Mouse (Mus musculus) midbrain, embryonic 16.5 days (tissue): ENCODE results near the gene Mpnd. TPM values are rescaled to one million over a fixed set of nuclear protein-coding genes. Genes with fewer than 3 reads are reported as not detected.
A peak's percentile ranks its signal among the peaks of the same experiment; 100 is the strongest.

Source experiments
- ATAC-seq: fragments of 200-750 bp; cut with Nextera tagmentation; 2 replicates; pipeline ENCODE4 v1.8.0; 2017; ENCODE audit warnings: moderate TSS enrichment
- H3K27ac ChIP-seq: fragments of 300-500 bp; sonication (generic); 2 replicates; pipeline ENCODE4 v1.5.1; 2014; ENCODE audit warnings: mild to moderate bottlenecking, low read length, mixed read lengths
- H3K27me3 ChIP-seq: fragments of 300-500 bp; sonication (generic); 2 replicates; pipeline ENCODE4 v1.6.1; 2014; ENCODE audit warnings: low read depth, low read length, mixed read lengths; ENCODE audit not compliant: control insufficient read depth, insufficient read depth
- H3K36me3 ChIP-seq: fragments of 300-500 bp; sonication (generic); 2 replicates; pipeline ENCODE4 v1.6.1; 2014; ENCODE audit warnings: mild to moderate bottlenecking, low read length, moderate library complexity, mixed read lengths; ENCODE audit not compliant: control insufficient read depth, insufficient read depth
- H3K4me1 ChIP-seq: fragments of 300-500 bp; sonication (generic); 2 replicates; pipeline ENCODE4 v1.6.1; 2014; ENCODE audit warnings: mild to moderate bottlenecking, low read length, mixed read lengths; ENCODE audit not compliant: control insufficient read depth, insufficient read depth
- H3K4me2 ChIP-seq: fragments of 300-500 bp; sonication (generic); 2 replicates; pipeline ENCODE4 v1.6.1; 2014; ENCODE audit warnings: mild to moderate bottlenecking, low read length, mixed read lengths
- H3K4me3 ChIP-seq: fragments of 300-500 bp; sonication (generic); 2 replicates; pipeline ENCODE4 v1.5.1; 2014; ENCODE audit warnings: low read depth, mild to moderate bottlenecking, low read length, moderate library complexity, mixed read lengths
- H3K9ac ChIP-seq: fragments of 300-500 bp; sonication (generic); 2 replicates; pipeline ENCODE4 v1.6.1; 2014; ENCODE audit warnings: low read depth, low read length, mixed read lengths
- H3K9me3 ChIP-seq: fragments of 300-500 bp; sonication (generic); replicated peaks from 2 replicates; pipeline ENCODE4 v1.6.1; 2014; ENCODE audit warnings: mild to moderate bottlenecking, low read length, mixed read lengths; ENCODE audit not compliant: control insufficient read depth, poor library complexity, severe bottlenecking
- WGBS: fragments of 180-500 bp; shearing (Covaris S2); extraction: QIAGEN DNeasy Blood & Tissue Kit; methylation state at CpG from one replicate; pipeline ENCODE4 v1.1.7; 2014; 5-methylcytosine and 5-hydroxymethylcytosine counted together
- polyA plus RNA-seq: library from polyadenylated mRNA; unstranded; fragments of >200 nt; fragmentation: Nextera tagmentation; extraction: Ambion mirVana; gene quantifications from 2 replicates; pipeline ENCODE4 v1.2.1, GENCODE M21; 2015

Gene Mpnd
- polyA plus RNA-seq, 1 experiment from 2014 or later, result 115 TPM

- no peak overlapping the region for H3K27ac ChIP-seq
- H3K4me3 ChIP-seq, result no peak overlapping the region
- ATAC-seq, result no peak
- H3K27me3 ChIP-seq, result no peaks in the 10 kb centered on the region
- 96% methylated on average over 9 of the region's 9 CpGs for WGBS
- H3K36me3 ChIP-seq, result peaks cover 49% of the 10 kb centered on the region
- H3K9ac ChIP-seq, result no peak overlapping the region
- peaks cover 15% of the 10 kb centered on the region for H3K4me1 ChIP-seq
- H3K9me3 ChIP-seq, result no peaks in the 10 kb centered on the region
- H3K4me2 ChIP-seq, result no peak overlapping the region
Measured at GRCm38 (mm10) chr17:56015293-56015692, 9.8 kb downstream of the Mpnd start.

GRCm38 (mm10) chr17:56016382-56016781 is 10.9 kb downstream of the Mpnd start:
- 84% methylated on average over 8 of the region's 8 CpGs for WGBS

GRCm38 (mm10) chr17:56016793-56017785 is 11.6 kb downstream of the Mpnd start:
- Histone ChIP-seq H3K27me3 (no peaks in the 10 kb centered on the region), H3K4me1 (peaks cover 3% of the 10 kb centered on the region), H3K36me3 (peaks cover 49% of the 10 kb centered on the region), H3K27ac (peak overlapping the region; percentile 33), H3K4me2 (no peak overlapping the region), H3K4me3 (no peak overlapping the region), H3K9ac (no peak overlapping the region), H3K9me3 (no peaks in the 10 kb centered on the region)
- ATAC-seq, result no peak
- 82% methylated on average over 15 of the region's 15 CpGs for WGBS

More at GRCm38 (mm10) chr17:56016382-56016781, 10.9 kb downstream of the Mpnd start:
- no peaks in the 10 kb centered on the region for H3K9me3 ChIP-seq
- H3K27me3 ChIP-seq, result no peaks in the 10 kb centered on the region
- no peak overlapping the region for H3K4me2 ChIP-seq
- peak overlapping the region; percentile 20; the same call in 1 of the 2 replicates for H3K27ac ChIP-seq
- H3K4me1 ChIP-seq, result peaks cover 4% of the 10 kb centered on the region
- H3K4me3 ChIP-seq, result no peak overlapping the region
- no peak for ATAC-seq
- peaks cover 49% of the 10 kb centered on the region for H3K36me3 ChIP-seq
- no peak overlapping the region for H3K9ac ChIP-seq

- no peak for ATAC-seq
- WGBS, result 90% methylated on average over 7 of the region's 7 CpGs
- no peak overlapping the region for H3K4me3 ChIP-seq
- H3K36me3 ChIP-seq, result peaks cover 49% of the 10 kb centered on the region
- H3K4me2 ChIP-seq, result no peak overlapping the region
- H3K27me3 ChIP-seq, result no peaks in the 10 kb centered on the region
- H3K4me1 ChIP-seq, result no peaks in the 10 kb centered on the region
- H3K9ac ChIP-seq, result no peak overlapping the region
- no peaks in the 10 kb centered on the region for H3K9me3 ChIP-seq
- H3K27ac ChIP-seq, result no peak overlapping the region; the same call in 1 of the 2 replicates
Measured at GRCm38 (mm10) chr17:56017848-56018247, 12.3 kb downstream of the Mpnd start.

GRCm38 (mm10) chr17:56018347-56019131 is 13.0 kb downstream of the Mpnd start:
- H3K27me3 ChIP-seq, result no peaks in the 10 kb centered on the region
- no peaks in the 10 kb centered on the region for H3K4me1 ChIP-seq
- H3K4me3 ChIP-seq, result no peak overlapping the region
- ATAC-seq, result peak; percentile 30
- no peak overlapping the region for H3K4me2 ChIP-seq
- no peaks in the 10 kb centered on the region for H3K9me3 ChIP-seq
- WGBS, result 75% methylated on average over 20 of the region's 20 CpGs
- peaks cover 45% of the 10 kb centered on the region for H3K36me3 ChIP-seq
- no peak overlapping the region; the same call in 1 of the 2 replicates for H3K27ac ChIP-seq
- H3K9ac ChIP-seq, result no peak overlapping the region

GRCm38 (mm10) chr17:56020400-56021084 is 15.0 kb downstream of the Mpnd start:
- WGBS, result 91% methylated on average over 6 of the region's 6 CpGs
- Histone ChIP-seq H3K27ac (0 out of 2 replicates have a peak overlapping the region, but pooled peaks have one; percentile 40), H3K27me3 (no peaks in the 10 kb centered on the region), H3K4me1 (no peaks in the 10 kb centered on the region), H3K4me2 (no peak overlapping the region), H3K4me3 (no peak overlapping the region), H3K9me3 (no peaks in the 10 kb centered on the region), H3K36me3 (peaks cover 34% of the 10 kb centered on the region), H3K9ac (no peak overlapping the region)
- ATAC-seq, result no peak

GRCm38 (mm10) chr17:56021161-56021910 is 15.8 kb downstream of the Mpnd start:
- Histone ChIP-seq H3K9me3 (no peaks in the 10 kb centered on the region), H3K4me1 (no peaks in the 10 kb centered on the region), H3K4me2 (no peak overlapping the region), H3K36me3 (peaks cover 26% of the 10 kb centered on the region), H3K4me3 (no peak overlapping the region), H3K9ac (no peak overlapping the region), H3K27me3 (no peaks in the 10 kb centered on the region), H3K27ac (peak overlapping the region; percentile 40; the same call in 1 of the 2 replicates)
- WGBS, result 84% methylated on average over 4 of the region's 4 CpGs
- ATAC-seq, result no peak
